Mouse (Mus musculus): ENCODE results near the gene Obp2a.
"Not testable (repeated sequence)": the region's sequence is repeated elsewhere in the genome, so short reads cannot be mapped to it uniquely, and the experiment has no call there.

Gene Obp2a

DNA sequence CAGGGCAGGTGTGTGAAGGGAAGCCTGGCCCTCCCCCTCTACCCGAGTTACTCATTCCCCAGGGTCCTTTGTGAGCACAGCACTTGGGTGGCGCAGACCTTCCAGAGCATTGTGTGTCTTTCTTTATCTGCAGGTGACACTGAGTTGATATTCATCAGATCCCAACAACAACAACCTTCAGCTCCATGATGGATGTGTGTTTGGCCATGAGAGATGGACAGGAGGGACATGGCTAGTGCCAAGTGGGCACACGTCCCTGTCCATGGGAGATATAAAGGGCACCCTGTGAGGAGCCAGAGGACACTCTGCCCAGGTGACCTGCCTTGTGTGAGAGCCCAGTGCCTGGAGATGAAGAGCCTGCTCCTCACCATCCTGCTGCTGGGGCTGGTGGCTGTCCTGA is at the start of gene Obp2a:
TSS of gene Obp2a (plus strand) at position 301 of the 400 bp plus-strand sequence.
- DNase-seq = not testable (repeated sequence)

DNA sequence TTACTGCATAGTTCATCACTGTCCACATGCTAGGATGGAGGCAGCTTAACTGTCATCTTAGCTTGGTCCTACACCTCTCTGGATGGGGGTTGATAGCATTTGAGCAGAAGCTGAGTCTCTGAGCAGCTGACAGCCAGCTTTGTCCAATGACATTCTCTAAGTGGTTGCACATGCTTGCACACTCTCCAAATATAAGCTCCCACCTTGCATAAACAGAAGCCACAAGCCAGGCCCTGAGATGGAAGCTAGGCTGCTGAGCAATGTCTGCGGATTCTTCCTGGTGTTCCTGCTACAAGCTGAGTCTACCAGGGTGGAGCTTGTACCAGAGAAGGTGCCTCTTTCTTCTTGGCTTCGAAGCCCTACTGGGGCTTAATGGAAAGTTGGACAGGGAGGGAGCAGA is 46.9 kb upstream of the Obp2a start, which contains the start of gene Lcn8:
TSS of gene Lcn8 (plus strand) at position 219 of the 400 bp plus-strand sequence.
- DNase-seq = no peak

DNA sequence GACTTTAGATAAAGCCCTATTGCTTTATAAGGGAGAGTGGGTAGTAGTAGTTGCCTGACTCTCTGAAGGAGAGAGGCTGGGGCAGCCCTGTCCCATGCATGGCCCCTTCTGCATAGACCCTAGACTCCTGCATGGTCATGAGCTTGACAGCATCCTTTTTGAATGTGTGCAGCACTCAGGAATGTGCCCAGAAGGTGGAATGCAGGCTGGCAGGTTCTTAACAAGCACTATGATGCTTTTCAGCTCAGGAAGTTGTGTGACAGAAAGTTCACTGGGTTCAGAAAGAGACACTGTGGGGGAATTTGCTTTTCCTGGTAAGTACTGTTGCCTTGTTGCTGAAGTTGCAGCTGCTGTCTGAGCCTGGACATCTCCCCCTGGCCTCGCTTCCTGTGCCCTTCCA is 45.3 kb upstream of the Obp2a start:
- DNase-seq = no peak

DNA sequence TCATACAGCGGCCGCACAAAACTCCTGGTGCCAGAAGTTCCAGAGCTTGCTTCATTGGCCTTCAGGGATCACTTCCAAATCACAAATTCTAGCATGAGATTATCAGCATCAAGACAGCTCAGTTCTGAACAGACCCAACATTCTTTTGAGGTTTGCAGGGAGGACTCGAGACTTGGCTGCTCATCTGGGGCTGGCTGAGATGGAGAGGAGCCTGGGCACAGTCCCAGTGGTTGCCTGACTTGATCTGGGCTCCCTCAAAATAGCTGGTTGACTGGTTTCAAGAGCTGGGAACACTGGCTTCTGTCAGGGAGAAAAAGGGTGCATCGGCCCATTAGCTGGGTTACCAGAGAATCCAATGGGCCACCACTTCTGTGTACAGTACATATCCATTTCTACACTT is 43.2 kb upstream of the Obp2a start:
- DNase-seq = no peak

DNA sequence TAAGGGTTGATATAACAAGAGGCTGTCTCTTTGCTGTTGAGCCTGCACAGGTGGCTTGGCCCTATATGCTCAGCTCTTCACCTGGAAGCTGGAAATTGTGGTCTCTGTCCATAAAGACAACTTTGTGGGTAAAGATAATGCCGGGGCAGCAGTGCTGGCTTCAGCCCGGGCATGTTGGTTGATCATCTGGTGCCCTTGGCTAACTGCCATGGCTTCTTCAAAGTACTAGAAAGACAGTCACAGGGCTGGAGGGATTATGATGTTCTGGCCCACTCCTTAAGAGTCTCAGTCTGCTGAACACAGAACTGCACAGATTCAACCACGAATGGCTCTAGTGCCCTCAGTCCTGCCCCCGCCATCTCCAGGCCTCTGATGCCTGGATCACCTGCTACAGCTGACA is 42.6 kb upstream of the Obp2a start:
- peak in 1 of 2 experiments; percentile 24 for DNase-seq

DNA sequence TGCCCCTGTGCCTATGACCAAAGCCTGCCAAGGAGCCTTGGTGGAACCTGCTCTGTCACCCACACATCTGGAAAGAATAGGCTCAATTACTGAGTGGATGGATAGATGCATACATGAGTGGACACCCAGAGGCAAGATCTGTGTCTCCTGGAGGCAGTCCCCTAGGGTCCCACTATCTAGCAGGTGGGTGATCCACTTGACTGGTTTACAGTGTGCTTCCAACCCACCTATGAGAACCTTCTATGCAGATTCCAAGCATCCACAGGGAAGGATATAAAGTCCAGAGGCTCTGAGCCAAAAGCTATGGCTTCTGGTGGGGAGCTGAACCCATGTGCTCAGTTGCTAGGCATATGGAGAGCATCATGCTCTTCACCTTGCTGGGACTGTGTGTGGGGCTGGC is 42.2 kb upstream of the Obp2a start, which contains the start of gene Lcn5:
TSS of gene Lcn5 (plus strand) at position 301 of the 400 bp plus-strand sequence.
- no peak for DNase-seq

DNA sequence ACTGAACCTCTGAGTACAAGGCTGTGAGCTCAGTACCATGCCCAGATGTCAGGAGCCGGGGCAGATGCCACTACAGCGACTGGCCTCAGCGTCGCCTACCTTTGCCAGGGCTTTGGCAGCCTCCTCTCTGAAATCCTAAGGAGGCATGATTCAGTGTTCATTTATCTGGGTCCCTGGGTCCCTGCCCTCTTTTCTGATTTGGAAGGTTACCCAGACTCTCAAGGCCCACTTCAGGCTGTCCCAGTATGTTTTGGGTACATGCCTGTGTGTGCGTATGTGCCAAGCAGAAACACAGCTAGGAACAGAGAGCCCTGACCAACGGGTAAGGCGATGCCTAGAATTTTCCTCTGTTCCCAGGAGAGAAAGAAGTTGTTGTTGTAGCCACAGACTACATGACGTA is 39.6 kb upstream of the Obp2a start:
- no peak for DNase-seq

DNA sequence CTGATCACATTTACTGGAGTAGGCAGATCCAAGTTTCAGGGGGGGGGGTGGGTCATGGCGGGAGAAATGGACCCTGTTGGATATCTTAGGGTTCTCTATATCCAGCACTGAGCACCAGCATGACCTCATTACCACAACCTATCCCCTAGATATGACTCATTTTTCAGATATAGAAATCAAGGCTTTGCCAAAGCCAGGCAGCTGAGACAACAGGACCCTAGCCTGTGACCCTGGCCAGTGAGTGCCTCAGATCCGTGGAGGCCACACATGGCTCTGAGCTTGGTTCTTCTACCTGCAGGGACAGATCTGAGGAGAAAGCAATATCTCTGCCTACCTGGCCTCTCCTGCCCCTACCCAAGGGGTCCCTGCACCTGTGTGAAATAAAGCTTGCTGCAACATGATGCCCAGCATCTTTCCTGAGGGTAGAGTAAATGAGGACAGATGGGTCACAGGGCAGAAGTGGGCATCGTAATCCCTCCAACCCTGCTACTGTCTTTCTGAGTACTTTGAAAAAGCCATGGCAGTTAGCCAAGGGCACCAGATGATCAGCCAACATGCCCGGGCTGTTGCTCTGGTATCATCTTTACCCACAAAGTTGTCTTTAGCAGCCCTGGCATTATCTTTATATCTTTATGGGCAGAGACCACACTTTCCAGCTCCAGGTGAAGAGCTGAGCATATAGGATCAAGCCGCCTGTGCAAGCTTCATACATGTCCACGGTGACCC is 38.4 kb upstream of the Obp2a start:
- DNase-seq = no peak

DNA sequence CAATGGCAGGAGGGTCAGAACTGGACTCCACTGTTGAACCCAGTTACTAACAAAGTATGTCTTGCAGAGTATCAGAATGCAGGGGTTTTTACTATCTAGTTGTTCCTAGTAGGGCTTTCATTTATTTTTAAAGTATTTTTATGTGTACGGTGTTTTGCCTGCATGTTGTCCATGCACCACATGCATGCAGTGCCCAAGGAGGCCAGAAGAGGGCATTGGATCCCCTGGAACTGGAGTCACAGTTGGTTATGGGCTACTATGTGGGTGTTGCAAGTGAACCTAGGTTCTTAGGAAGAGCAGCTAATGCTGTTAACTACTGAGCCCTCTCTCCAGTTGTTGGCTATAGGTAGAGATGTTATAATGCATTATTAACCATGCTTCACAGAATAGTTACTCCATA is 36.3 kb upstream of the Obp2a start:
- DNase-seq = peak; percentile 56 to 67

DNA sequence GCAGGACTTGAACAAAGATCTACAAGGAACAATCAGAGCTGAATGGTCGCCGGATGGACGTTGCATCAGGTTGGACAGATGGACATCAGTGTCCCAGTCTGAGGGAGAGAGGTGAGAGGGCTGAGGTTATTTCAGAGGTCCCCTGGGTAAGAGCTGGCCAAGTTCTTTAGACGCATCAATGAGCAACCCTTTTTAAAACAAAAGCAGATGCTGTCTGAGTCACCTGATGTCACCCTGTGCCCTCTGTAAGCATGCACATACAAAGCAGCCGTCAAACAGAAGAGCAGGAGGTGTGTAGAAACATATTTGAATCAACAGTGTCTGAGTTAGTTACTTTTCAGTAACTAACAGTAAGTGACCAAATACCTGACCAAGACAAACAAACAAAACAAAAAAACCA is 35.7 kb upstream of the Obp2a start:
- DNase-seq = no peak

DNA sequence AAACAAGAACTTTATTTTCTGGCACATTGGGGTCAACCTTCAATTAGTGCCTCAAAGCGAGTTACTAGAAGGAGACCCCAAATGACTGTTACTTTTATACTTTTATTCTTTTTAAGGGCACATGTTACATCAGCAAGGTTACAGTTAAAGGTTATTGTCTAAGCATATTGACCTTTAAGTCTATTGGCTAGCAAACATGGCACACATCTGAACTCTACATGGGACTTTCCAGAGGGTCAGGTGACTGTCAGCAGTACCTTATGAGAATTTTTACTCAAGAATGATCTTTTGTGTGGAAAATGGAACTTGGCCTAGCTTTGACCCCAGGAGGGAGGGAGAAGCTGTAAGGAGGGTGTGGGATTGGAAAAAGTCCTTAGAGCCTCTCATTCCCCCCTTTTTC is 33.3 kb upstream of the Obp2a start:
- DNase-seq = no peak

DNA sequence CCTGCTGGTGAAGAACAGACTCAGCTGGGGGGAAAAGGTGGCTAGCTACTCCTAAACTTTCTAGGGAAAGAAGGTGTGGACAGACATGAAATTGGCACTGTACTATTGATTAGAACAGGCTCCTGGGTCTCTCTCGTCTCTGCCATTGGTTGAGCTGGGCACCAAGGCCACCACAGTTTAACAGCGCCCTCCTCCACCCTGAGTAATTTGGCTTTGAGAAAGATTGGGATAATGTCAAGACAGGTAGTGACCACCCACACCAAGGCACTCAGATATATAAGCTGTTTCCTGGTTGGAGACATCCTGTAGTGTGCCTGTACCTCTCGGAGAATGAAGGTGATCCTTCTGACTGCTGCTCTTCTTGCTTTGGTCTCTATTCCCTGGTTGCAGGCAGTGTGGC is 23.4 kb upstream of the Obp2a start, which contains the start of gene Lcn6:
TSS of gene Lcn6 (plus strand) at position 301 of the 400 bp plus-strand sequence.
- DNase-seq = no peak

DNA sequence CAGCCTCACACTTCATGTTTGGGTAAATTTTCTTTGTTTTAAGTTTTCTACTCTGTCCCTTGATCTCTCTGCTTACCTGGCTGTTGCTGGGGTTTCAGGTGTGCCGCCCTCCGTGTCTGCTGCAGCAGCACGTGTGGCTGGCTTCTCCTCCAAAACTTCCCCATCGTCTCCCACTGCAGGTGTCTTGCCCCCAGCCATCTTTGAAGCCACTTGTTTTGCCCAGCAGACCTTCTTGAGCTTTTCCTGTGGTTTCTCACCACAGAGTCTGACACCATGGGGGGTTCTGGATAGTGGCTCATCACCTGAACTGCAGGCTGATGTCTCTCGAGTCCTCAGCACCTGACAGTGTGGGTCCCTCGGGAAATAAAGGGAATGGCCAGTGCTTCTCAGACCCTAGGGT is 20.3 kb upstream of the Obp2a start:
- no peak for DNase-seq

DNA sequence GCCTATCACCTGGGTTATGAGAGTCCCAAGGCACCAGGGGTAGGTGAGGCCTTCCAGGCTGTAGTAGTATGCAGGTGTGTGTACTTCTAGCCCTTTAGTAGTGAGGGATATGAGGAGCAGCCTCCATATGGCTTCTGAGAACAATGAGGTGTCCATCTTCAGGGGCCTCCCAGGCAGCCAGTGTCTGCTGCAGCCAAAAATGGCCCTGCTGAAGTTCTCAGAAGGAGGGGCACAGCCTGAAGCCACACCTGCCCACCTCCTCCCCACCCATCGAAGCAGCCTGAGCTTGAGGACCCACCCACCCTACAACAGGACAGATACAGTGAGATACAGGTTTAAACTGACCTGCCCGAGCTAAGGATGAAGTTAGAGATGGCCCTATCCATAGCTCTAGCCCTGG is 17.4 kb upstream of the Obp2a start, which contains the start of gene Lcn10:
TSS of gene Lcn10 (plus strand) at position 301 of the 400 bp plus-strand sequence.
- DNase-seq = no peak

DNA sequence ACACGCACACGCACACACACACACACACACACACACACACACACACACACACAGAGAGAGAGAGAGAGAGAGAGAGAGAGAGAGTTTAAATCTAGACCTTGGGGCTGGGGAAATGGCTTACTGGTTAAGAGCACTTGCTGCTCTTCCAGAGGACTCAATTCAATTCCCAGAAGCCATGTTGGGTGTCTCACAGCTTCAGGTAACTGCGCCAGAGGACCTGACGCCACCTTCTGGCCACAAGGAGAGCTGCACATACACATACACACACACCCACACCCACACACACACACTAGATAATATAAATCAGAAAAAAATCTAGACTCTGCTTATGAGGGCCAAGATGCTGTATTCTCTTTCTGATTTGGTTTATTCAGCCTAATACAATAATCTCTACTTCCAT is 12.9 kb upstream of the Obp2a start:
- DNase-seq = no peak

DNA sequence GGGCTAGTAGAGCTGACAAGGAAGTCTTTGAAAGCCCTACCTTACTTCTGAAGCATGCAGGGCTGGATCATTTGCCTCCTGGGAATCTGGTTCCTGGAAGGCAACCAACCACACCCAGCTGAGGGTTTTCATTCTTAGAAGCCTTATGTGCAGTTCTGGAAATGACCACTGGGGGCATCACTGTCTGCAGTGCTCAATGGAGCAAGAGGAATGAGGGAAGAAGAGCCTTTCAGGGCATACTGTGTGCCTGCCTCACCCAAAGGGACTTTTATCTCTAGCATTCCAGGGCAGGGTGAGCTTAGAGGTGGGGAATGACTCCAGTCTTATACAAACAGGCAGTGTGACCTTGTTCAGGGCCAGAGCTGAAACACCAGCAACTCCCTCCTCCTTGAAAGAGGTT is 5.2 kb upstream of the Obp2a start:
- peak; percentile 47 to 81 for DNase-seq

DNA sequence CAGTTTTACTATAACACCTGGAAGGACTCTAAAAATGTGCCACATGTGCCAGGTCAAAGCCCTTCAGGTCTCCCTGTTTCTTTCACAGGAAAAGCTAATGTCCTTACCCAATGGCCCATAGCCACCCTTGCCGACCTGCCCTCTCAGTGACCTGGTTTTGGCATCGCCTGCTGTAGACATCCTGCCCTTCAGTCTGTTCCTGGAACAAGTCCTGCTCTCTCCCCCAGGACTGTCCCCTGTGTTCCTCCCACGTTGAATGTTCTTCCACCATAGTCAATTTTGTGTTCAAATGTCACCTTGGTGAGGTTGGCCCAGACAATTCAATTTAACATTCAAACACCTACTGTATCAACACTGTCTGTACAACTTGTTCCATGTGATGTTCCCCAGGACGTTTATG is 2.9 kb upstream of the Obp2a start:
- DNase-seq = no peak

DNA sequence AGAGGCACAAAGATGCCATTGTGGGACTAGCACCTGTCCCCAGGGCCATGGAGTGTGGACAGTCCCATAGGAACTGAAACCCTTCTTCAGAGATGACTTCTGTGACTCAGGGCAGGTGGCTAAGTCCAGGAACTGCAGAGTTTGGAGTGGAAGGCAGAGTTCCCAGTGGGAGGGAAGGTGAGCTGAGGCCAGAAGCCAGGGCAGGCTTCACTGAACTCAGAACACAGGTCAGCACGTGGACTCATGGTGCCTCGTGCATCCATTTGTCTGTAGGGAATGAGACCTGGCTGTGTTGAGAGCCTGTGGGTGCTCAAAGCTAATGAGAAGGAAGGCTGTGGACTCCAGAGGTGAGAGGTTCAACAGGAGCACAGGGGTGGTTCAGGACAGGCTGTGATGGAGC is 1.1 kb upstream of the Obp2a start:
- DNase-seq = peak in 1 of 2 experiments; percentile 41

DNA sequence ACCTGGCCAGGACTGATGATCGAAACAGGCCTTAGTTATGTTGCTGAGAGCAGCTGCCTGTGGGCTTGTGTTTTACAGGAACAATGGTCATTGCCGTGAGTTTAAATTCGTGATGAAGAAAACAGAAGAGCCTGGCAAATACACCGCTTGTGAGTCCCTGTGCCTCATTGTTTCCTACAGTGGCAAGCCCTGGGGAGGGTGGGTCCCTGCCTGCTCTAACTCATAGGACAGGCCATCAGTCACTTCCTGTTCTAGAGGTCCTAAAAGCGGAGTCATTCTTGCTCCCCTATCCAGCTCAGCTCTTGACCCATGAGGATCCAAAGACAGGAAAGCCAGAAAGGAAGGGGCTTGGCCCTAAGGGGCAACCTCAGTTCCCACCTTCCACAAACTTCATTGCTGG is 1.2 kb downstream of the Obp2a start:
- no peak for DNase-seq

DNA sequence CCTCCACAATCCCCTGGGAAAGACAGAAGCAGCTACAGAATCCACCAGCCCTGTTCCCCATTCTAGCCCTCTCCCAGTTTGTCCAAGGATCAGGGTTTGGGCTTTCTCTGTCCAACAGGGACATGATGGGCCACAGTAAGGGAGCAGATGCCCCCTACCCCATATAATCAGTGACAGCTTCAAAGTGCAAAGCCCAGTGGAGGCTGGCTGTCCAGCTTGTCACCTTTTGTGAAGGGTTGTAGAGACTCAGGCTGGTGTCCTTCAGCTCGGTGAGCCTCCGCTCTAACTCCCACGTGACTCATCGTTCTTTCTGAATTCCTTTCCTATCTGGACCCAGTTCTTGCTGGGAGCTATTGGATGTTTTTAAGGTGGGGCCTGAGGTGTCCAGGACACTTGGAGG is 3.9 kb downstream of the Obp2a start:
- DNase-seq = no peak

DNA sequence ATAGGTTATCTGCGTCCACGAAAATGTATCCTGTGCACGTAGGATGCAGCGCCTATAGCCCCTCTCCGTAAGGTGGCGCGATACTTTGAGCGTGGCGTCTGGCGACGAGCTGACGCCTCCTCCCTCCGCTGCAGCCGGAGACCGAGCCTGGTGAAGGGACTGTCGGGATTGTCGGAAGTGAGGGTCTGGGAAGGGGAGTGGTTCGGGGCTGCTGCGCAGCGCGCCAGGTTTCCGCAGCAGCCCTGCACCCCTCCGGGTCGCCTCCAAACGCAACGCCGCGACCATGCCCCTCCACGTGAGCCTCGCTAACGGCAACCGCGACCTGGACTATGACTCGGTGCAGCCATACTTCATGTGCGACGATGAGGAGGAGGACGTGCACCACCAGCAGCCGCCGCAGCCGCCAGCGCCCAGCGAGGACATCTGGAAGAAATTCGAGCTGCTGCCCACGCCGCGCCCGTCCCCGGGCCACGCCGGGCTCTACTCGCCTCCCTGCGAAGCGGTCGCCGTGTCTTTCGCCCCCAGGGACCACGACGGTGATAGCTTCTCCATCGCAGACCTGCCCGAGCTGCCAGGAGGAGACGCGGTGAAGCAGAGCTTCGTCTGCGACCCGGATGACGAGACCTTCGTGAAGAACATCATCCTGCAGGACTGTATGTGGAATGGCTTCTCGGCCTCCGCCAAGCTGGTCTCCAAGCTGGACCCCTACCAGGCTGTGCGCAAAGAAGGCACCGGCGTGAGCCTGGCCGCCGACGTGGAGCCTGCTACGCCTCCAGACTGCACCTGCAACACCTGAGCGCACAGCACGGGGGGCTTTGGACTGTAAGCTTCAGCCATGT is 7.0 kb downstream of the Obp2a start, which contains the start of gene Bmyc:
TSS of gene Bmyc (plus strand) at position 97 of the 839 bp plus-strand sequence.
- DNase-seq = peak; percentile 66 to 81

DNA sequence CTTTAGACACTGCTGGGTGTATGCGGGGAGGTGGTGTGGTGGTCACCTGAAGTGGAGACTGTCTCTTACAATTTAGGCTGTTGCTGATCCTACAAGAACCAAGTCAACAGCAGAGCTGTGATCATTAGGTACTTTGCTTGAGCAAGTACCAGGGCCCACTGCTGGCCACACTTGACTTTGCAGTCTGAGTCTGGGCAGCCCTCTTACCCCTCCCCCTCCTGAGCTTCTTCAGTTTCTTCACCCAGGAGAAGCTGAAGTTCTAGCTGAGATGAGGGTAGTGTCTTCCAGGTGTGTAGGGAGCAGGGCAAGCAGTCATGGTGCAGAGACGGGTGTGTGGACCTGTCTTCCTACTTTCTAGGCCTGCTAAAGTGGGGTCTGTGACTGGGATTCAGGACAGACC is 8.3 kb downstream of the Obp2a start:
- peak in 1 of 2 experiments; percentile 50 for DNase-seq

DNA sequence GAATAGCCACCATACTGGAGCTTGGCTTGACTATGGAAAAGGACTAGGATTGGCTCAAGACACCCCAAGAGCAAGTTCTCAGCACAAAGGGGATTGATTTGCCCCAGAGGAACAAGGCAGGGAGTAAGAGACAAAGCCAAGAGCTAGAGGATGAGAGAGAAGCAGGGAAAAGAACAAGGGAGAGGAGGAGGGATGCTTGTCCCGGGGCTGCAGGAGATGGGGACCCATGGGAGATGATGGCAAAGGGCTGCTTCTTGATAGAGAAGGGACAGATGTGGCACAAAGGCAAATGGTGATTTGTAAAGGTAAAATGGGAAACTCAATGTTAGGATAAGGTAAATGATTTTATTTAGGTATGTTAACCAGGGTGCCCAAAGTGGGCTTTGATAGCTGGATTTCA is 9.2 kb downstream of the Obp2a start:
- DNase-seq = not testable (repeated sequence)

DNA sequence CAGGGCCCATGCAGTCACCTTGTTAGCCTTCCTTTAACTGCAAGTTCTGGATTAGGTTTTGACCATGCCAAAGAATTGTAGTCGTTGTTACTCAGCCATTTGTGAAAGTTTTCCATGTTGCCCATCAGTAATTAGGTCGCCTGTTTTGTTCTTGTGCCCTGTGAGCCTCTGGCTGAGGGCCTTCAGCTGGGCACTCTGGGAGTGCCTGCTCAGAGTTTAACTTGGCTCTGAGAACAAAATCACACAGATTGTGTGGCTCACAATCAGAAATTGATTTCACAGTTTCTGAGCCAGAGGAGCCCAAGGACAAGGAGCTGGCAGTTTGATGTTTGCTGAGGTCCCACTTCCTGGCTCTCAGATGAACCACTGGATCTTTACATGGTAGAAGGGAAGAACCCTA is 9.9 kb downstream of the Obp2a start:
- DNase-seq = not testable (repeated sequence)
